Mouse (Mus musculus): Measurements from ENCODE around the gene Pcolce2. TPM values are rescaled to one million over a fixed set of nuclear protein-coding genes. Genes with fewer than 3 reads are reported as not detected.
"Not testable (repeated sequence)": the region's sequence is repeated elsewhere in the genome, so short reads cannot be mapped to it uniquely, and the experiment has no call there.

Pcolce2 gene
- polyA plus RNA-seq, 1 experiment from 2014 or later = 3.2 TPM

- Histone ChIP-seq H3K36me3 (no peaks in the 10 kb centered on the region), H3K4me1 (peaks cover 11% of the 10 kb centered on the region), H3K9me3 (replicated peaks) (no peaks in the 10 kb centered on the region), H3K27ac (replicated peaks) (no peak overlapping the region), H3K27me3 (ENCODE audit: low read depth, poor library complexity, severe bottlenecking) (0 out of 2 replicates have a peak, but pooled peaks cover 4% of the 10 kb centered on the region), H3K4me3 (no peak overlapping the region)
- WGBS = 79% methylated on average over 14 of the region's 14 CpGs
- no peak for DNase-seq (ENCODE audit: low spot score)
Measured at GRCm38 (mm10) chr9:95614861-95615615, 22.4 kb upstream of the Pcolce2 start.

- Histone ChIP-seq H3K27ac (replicated peaks) (no peak overlapping the region), H3K4me1 (peaks cover 11% of the 10 kb centered on the region), H3K36me3 (no peaks in the 10 kb centered on the region), H3K27me3 (ENCODE audit: low read depth, poor library complexity, severe bottlenecking) (0 out of 2 replicates have a peak, but pooled peaks cover 4% of the 10 kb centered on the region), H3K4me3 (no peak overlapping the region), H3K9me3 (replicated peaks) (no peaks in the 10 kb centered on the region)
- no peak for DNase-seq (ENCODE audit: low spot score)
- 88% methylated on average over 3 of the region's 3 CpGs for WGBS
Measured at GRCm38 (mm10) chr9:95615961-95616360, 21.4 kb upstream of the Pcolce2 start.

DNA sequence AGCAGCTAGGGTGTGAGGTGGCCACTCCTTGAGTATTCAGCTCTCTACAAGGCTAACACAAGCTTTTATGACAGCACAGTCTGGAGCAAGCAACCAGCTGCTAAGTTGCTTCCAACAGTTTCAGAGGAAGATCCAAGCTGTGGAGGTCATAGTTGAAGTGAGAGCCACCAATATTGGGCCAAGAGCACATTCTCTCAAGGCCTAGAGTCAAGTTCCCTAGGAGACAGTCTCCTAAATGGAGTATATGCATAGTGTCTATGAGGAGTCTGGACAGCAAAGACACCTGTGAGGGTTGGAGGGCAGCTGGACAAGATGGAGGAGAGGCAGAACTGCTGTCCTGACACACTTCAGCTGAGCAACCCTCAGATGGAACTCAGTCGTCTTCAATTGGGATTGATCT lies 18.8 kb upstream of the Pcolce2 start:
- H3K27me3 ChIP-seq (ENCODE audit: low read depth, poor library complexity, severe bottlenecking) = 0 out of 2 replicates have a peak, but pooled peaks cover 4% of the 10 kb centered on the region
- H3K36me3 ChIP-seq = no peaks in the 10 kb centered on the region
- WGBS = 85% methylated on average over 1 of the region's 1 CpGs
- no peak overlapping the region for H3K4me3 ChIP-seq
- no peak for DNase-seq (ENCODE audit: low spot score)
- no peaks in the 10 kb centered on the region for H3K9me3 ChIP-seq (replicated peaks)
- no peak overlapping the region for H3K27ac ChIP-seq (replicated peaks)
- peaks cover 8% of the 10 kb centered on the region for H3K4me1 ChIP-seq

DNA sequence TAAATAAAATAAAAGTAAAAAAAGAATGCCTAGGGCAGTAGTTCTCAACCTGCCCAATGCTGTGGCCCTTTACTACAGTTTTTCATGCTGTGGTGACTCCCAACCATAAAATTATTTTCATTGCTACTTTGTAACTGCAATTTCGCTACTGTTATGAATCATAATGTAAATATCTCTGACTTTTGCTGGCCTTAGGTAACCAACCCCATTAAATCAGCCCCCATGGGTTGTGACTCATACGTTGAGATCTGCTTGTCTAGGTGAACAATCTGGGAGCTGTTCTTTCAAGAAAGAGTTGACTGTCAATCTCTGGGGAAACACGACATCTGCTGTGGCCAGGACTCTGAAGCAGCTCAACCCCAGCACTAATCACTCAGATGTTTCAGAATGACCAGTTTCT lies 13.3 kb upstream of the Pcolce2 start:
- H3K36me3 ChIP-seq = no peaks in the 10 kb centered on the region
- H3K4me3 ChIP-seq = no peak overlapping the region
- no peak overlapping the region for H3K27ac ChIP-seq (replicated peaks)
- no peak for DNase-seq (ENCODE audit: low spot score)
- no peaks in the 10 kb centered on the region for H3K4me1 ChIP-seq
- H3K27me3 ChIP-seq (ENCODE audit: low read depth, poor library complexity, severe bottlenecking) = no peaks in the 10 kb centered on the region
- 93% methylated on average over 3 of the region's 3 CpGs for WGBS
- peaks cover 4% of the 10 kb centered on the region; the same call in 1 of the 2 replicates for H3K9me3 ChIP-seq (replicated peaks)

- Histone ChIP-seq H3K36me3 (no peaks in the 10 kb centered on the region), H3K9me3 (replicated peaks) (peaks cover 8% of the 10 kb centered on the region; the same call in 1 of the 2 replicates), H3K27ac (replicated peaks) (no peak overlapping the region), H3K4me3 (no peak overlapping the region), H3K27me3 (ENCODE audit: low read depth, poor library complexity, severe bottlenecking) (no peaks in the 10 kb centered on the region), H3K4me1 (no peaks in the 10 kb centered on the region)
- 85% methylated on average over 6 of the region's 6 CpGs for WGBS
- no peak for DNase-seq (ENCODE audit: low spot score)
Measured at GRCm38 (mm10) chr9:95628439-95628948, 8.9 kb upstream of the Pcolce2 start.

DNA sequence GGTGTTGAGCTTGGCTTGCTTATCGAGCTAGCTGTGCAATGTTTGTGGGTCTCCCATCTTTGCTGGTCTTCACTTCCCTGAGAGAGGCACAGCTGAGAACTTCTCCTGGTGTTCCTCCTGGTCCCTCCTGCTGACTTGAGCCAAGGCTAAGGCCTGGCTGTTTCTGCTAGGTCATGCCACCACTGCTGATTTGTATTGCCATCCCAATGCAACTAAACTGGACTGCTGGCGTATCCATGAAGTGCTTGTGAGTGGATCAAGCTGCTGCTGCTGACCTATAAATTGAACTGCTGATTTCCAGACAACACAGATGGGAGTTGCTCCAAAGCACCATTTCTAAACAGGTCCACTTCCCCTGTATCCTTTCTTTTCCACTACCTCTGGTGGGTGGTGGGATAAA lies 7.8 kb upstream of the Pcolce2 start:
- not testable (repeated sequence) for H3K27me3 ChIP-seq (ENCODE audit: low read depth, poor library complexity, severe bottlenecking); H3K4me3 ChIP-seq; DNase-seq (ENCODE audit: low spot score); H3K36me3 ChIP-seq; H3K27ac ChIP-seq (replicated peaks); H3K4me1 ChIP-seq; H3K9me3 ChIP-seq (replicated peaks)
- WGBS = 86% methylated on average over 2 of the region's 2 CpGs

GRCm38 (mm10) chr9:95636395-95636794 lies 1.0 kb upstream of the Pcolce2 start:
- DNase-seq (ENCODE audit: low spot score) = no peak
- H3K4me1 ChIP-seq = peaks cover 15% of the 10 kb centered on the region
- peak overlapping the region; percentile 77 for H3K4me3 ChIP-seq
- 61% methylated on average over 4 of the region's 4 CpGs for WGBS
- no peaks in the 10 kb centered on the region for H3K36me3 ChIP-seq
- H3K27me3 ChIP-seq (ENCODE audit: low read depth, poor library complexity, severe bottlenecking) = peaks cover 42% of the 10 kb centered on the region
- H3K27ac ChIP-seq (replicated peaks) = no peak overlapping the region
- H3K9me3 ChIP-seq (replicated peaks) = no peaks in the 10 kb centered on the region

- WGBS = 60% methylated on average over 4 of the region's 4 CpGs
Measured at GRCm38 (mm10) chr9:95639919-95640318, 2.5 kb downstream of the Pcolce2 start.

DNA sequence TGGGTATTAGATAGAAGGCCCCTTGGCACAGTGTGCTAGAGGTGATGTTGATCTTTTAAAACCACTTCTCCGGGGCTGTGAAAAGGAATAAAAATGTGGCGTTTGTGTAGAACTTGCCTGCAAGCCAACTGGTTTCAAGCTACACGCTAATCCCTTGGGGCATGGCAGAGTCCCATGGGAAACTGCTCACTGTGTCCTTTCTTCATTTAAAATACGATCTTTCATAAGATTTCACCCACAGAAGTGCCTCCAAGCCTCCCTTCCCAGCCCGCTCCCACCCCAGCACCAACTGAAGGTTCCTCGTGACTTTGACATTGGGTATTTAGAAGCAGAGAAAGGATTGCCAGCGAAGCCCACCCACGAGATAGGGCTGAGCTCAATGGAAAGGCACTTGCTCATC lies 8.5 kb downstream of the Pcolce2 start:
- 0 out of 2 replicates have a peak, but pooled peaks cover 10% of the 10 kb centered on the region for H3K9me3 ChIP-seq (replicated peaks)
- DNase-seq (ENCODE audit: low spot score) = no peak
- WGBS = 89% methylated on average over 8 of the region's 8 CpGs
- H3K4me1 ChIP-seq = no peaks in the 10 kb centered on the region
- H3K4me3 ChIP-seq = no peak overlapping the region
- H3K36me3 ChIP-seq = no peaks in the 10 kb centered on the region
- H3K27me3 ChIP-seq (ENCODE audit: low read depth, poor library complexity, severe bottlenecking) = no peaks in the 10 kb centered on the region
- H3K27ac ChIP-seq (replicated peaks) = no peak overlapping the region

More at GRCm38 (mm10) chr9:95639919-95640318, 2.5 kb downstream of the Pcolce2 start:
- Histone ChIP-seq H3K4me3 (no peak overlapping the region), H3K27me3 (ENCODE audit: low read depth, poor library complexity, severe bottlenecking) (peaks cover 42% of the 10 kb centered on the region), H3K27ac (replicated peaks) (no peak overlapping the region), H3K36me3 (no peaks in the 10 kb centered on the region), H3K9me3 (replicated peaks) (no peaks in the 10 kb centered on the region), H3K4me1 (peaks cover 15% of the 10 kb centered on the region)
- DNase-seq (ENCODE audit: low spot score) = no peak

DNA sequence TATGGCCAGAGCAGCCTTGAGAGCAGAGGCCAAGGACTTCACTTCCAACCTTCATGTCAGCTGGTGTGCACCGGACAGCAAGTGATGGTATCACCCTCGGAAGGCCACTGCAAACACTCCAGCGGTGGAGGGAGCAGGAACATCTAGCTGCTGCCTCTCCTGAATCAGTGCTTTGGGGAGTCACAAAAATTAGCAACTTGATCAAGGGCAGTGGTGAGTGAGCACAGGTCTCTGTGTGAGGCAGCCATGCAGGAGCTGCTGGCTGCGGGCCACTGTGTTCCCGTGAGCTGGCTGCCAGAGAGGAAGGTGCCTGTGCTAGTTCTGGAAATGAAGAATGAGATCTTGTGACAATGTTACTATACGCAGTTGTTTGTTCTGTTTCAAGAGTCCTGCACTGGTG lies 16.0 kb downstream of the Pcolce2 start:
- no peak for DNase-seq (ENCODE audit: low spot score)
- no peaks in the 10 kb centered on the region for H3K27me3 ChIP-seq (ENCODE audit: low read depth, poor library complexity, severe bottlenecking)
- H3K9me3 ChIP-seq (replicated peaks) = 0 out of 2 replicates have a peak, but pooled peaks cover 10% of the 10 kb centered on the region
- 90% methylated on average over 6 of the region's 6 CpGs for WGBS
- no peaks in the 10 kb centered on the region for H3K36me3 ChIP-seq
- no peak overlapping the region for H3K4me3 ChIP-seq
- H3K4me1 ChIP-seq = no peaks in the 10 kb centered on the region
- no peak overlapping the region for H3K27ac ChIP-seq (replicated peaks)

DNA sequence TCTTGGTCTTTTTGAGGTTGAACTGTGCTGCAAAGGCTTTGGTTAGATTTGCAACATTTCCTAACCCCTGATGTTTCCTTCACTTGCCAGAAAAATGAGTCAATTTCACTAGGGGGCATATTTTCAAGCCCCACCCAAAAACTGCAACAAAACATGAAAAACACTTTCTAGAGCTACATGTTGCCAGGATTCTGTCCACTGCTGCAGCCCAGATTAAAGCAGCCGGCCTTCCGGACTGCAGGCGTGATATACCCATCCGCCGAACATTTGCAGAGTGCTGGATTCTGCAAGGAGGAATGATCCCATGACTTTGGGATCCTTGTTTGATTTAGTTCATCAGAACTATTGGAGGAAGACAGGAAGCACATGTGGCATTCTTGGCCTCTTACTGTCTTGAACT lies 17.0 kb downstream of the Pcolce2 start:
- H3K4me3 ChIP-seq = no peak overlapping the region
- no peaks in the 10 kb centered on the region for H3K36me3 ChIP-seq
- 0 out of 2 replicates have a peak, but pooled peaks cover 10% of the 10 kb centered on the region for H3K9me3 ChIP-seq (replicated peaks)
- no peaks in the 10 kb centered on the region for H3K27me3 ChIP-seq (ENCODE audit: low read depth, poor library complexity, severe bottlenecking)
- no peak for DNase-seq (ENCODE audit: low spot score)
- H3K4me1 ChIP-seq = no peaks in the 10 kb centered on the region
- 96% methylated on average over 5 of the region's 5 CpGs for WGBS
- no peak overlapping the region for H3K27ac ChIP-seq (replicated peaks)

GRCm38 (mm10) chr9:95657941-95658340 lies 20.5 kb downstream of the Pcolce2 start:
- no peak overlapping the region for H3K27ac ChIP-seq (replicated peaks)
- WGBS = 88% methylated on average over 2 of the region's 2 CpGs
- H3K4me1 ChIP-seq = no peaks in the 10 kb centered on the region
- H3K4me3 ChIP-seq = no peak overlapping the region
- DNase-seq (ENCODE audit: low spot score) = no peak
- no peaks in the 10 kb centered on the region for H3K36me3 ChIP-seq
- no peaks in the 10 kb centered on the region for H3K9me3 ChIP-seq (replicated peaks)
- H3K27me3 ChIP-seq (ENCODE audit: low read depth, poor library complexity, severe bottlenecking) = no peaks in the 10 kb centered on the region

DNA sequence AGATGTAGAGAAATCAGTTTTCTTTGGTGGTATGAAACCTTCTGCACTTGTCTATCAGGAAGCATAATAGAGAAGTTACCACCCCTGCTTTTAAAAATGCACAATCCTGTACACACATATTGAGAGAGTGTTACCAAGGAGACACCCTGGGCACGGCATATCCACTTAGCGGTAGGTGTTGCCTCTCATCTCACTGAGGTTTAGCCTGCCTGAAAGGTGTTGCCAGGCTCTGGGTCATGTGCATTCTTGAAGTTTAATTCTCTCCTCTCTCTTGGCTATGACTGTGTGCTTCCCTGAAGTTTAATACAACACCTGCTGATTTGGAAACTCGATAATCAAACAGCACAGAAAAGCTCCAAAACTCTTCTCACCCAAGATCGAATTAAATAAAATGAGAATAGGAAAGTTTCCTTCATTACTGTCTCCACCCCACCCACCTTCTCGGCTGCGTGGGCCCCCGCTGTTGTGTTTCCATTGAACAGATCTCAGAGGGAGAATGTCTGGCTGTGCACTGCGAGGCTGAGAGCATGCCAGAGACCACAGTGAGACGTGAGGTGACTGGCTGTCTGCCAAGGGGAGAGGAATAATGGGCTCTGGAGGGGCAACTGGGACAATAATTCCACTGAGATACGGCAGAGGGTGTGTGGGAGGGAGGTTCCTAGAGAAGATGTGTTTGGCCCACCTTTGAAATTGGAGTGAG lies 27.0 kb downstream of the Pcolce2 start:
- H3K36me3 ChIP-seq = no peaks in the 10 kb centered on the region
- DNase-seq (ENCODE audit: low spot score) = no peak
- 83% methylated on average over 10 of the region's 10 CpGs for WGBS
- no peaks in the 10 kb centered on the region for H3K9me3 ChIP-seq (replicated peaks)
- H3K27me3 ChIP-seq (ENCODE audit: low read depth, poor library complexity, severe bottlenecking) = no peaks in the 10 kb centered on the region
- H3K4me1 ChIP-seq = peaks cover 6% of the 10 kb centered on the region; the same call in 1 of the 2 replicates
- H3K4me3 ChIP-seq = no peak overlapping the region
- no peak overlapping the region for H3K27ac ChIP-seq (replicated peaks)
